Mouse (Mus musculus) olfactory bulb, adult 2 months (tissue): ENCODE measurements around the gene Shisa2. TPM values are rescaled to one million over a fixed set of nuclear protein-coding genes. Genes with fewer than 3 reads are reported as not detected.

Experiments
- H3K27ac ChIP-seq: fragments of 200-500 bp; 2 replicates; pipeline ENCODE4 v1.5.1; 2012; ENCODE audit warnings: low read depth, low read length; ENCODE audit not compliant: insufficient read depth
- H3K4me1 ChIP-seq: fragments of 200-500 bp; 2 replicates; pipeline ENCODE4 v1.6.1; 2012; ENCODE audit warnings: low read length; ENCODE audit not compliant: control insufficient read depth, insufficient read depth
- H3K4me3 ChIP-seq: fragments of 200-500 bp; 2 replicates; pipeline ENCODE4 v1.5.1; 2012; ENCODE audit warnings: mild to moderate bottlenecking, low read depth, low read length, moderate library complexity; ENCODE audit not compliant: insufficient read depth
- CTCF ChIP-seq: fragments of 200-500 bp; IDR thresholded peaks from 2 replicates; pipeline ENCODE4 v1.5.1; 2012; ENCODE audit warnings: low read depth, mild to moderate bottlenecking, low read length, moderate library complexity; ENCODE audit not compliant: insufficient read depth
- POLR2A ChIP-seq: fragments of 200-500 bp; IDR thresholded peaks from 2 replicates; pipeline ENCODE4 v1.6.1; 2012; ENCODE audit warnings: mild to moderate bottlenecking, low read depth, low read length, moderate library complexity; ENCODE audit not compliant: insufficient read depth
- WGBS: fragments of 180-500 bp; shearing (Covaris S2); methylation state at CpG from one replicate; pipeline ENCODE4 v1.1.7; 2018; 5-methylcytosine and 5-hydroxymethylcytosine counted together
- polyA plus RNA-seq: library from polyadenylated mRNA; stranded (reverse); fragments of >200 nt; gene quantifications from 2 replicates; pipeline ENCODE4 v1.2.4, GENCODE M21; 2012; ENCODE audit warnings: low replicate concordance; ENCODE audit not compliant: missing spikeins, insufficient read depth, insufficient read length

Shisa2 gene
- polyA plus RNA-seq, 1 experiment: not detected

DNA sequence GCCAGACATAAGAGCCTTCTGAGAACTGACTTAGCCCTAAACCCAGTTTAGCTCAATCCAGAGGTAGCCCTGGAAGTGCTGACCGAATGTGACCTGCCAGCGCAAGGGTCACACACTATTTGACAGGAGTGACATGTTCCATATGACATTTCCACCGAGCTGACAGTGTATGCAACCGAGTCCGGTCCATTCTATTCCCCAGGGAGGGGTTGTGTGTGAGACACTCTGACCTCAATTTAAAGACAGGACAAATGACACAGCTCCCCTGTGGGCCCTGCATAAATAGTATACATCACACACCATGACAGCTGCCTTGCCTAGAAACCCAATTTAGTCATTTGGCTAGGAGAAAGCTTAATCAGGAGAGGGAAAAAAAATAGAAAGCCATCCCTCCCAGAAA is 16.7 kb downstream of the Shisa2 start:
- 61% methylated on average over 5 of the region's 5 CpGs for WGBS
- Histone ChIP-seq H3K4me3 (no peak overlapping the region), H3K27ac (no peak overlapping the region), H3K4me1 (no peaks in the 10 kb centered on the region)
- TF ChIP-seq POLR2A (no peak), CTCF (no peak)

DNA sequence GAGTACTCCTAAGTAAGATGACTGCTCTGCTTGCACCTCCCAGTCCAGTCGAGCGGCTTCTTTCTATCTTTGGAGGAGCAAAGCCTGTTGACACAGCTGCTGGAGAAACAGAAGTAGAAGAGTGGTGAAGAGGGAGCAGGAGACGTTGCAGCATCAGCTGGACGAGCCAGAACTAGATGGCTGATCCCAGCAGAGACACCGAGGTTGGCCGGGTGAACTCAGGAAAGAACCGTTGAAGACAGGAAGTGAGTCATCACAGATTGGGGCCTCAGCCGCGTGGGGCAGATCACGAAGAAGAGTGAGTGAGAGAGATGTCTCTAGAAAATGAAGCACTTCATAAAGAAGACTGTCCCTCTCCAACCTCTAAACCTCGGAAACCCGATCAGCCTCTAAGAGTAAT is 18.5 kb downstream of the Shisa2 start:
- Histone ChIP-seq H3K27ac (no peak overlapping the region), H3K4me1 (no peaks in the 10 kb centered on the region), H3K4me3 (no peak overlapping the region)
- TF ChIP-seq POLR2A (no peak), CTCF (no peak)
- 84% methylated on average over 12 of the region's 12 CpGs for WGBS

DNA sequence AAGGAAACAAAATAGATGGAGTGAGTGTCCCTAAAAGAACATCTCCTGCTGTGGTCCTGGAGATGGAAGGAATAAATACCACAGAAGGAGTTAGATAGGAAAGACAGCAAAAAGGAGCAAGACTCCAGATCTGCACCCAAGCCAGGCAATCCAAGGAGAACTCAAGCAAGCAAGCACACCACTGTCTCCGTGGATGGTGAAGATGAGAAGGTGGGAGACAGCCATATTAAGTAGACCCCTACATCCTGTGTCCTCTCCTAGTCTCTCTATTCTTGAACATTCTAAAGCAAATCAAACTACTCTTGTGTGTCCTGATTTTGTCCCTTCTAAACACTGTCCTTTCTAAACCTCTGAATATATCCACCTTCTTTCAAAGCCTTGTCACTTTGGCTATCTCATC is 19.1 kb downstream of the Shisa2 start:
- no peak overlapping the region for H3K4me3 ChIP-seq
- no peak overlapping the region for H3K27ac ChIP-seq
- 94% methylated on average over 1 of the region's 1 CpGs for WGBS
- TF ChIP-seq POLR2A (no peak), CTCF (no peak)
- H3K4me1 ChIP-seq: no peaks in the 10 kb centered on the region

DNA sequence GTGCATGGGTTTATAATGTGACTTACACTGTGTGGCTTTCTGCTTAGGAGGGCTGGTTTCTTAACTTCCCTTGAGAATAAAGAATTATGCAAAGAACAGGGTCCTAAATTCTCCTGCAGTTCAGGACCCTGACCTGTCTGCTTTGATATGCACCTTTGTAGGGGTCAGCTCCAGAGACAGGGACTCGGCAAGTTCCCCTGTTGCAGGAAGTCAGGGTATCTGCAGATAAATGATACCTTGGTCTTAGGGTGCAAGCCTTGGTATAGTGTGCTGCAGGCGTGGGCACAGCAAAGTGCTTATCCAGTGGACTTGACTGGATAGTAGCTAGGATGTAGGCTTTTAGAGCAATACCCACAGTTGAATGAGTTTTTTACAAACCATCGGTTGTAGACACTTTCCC is 19.8 kb downstream of the Shisa2 start:
- no peak overlapping the region for H3K4me3 ChIP-seq
- no peaks in the 10 kb centered on the region for H3K4me1 ChIP-seq
- WGBS: 90% methylated on average over 3 of the region's 3 CpGs
- no peak overlapping the region for H3K27ac ChIP-seq
- TF ChIP-seq POLR2A (no peak), CTCF (no peak)

DNA sequence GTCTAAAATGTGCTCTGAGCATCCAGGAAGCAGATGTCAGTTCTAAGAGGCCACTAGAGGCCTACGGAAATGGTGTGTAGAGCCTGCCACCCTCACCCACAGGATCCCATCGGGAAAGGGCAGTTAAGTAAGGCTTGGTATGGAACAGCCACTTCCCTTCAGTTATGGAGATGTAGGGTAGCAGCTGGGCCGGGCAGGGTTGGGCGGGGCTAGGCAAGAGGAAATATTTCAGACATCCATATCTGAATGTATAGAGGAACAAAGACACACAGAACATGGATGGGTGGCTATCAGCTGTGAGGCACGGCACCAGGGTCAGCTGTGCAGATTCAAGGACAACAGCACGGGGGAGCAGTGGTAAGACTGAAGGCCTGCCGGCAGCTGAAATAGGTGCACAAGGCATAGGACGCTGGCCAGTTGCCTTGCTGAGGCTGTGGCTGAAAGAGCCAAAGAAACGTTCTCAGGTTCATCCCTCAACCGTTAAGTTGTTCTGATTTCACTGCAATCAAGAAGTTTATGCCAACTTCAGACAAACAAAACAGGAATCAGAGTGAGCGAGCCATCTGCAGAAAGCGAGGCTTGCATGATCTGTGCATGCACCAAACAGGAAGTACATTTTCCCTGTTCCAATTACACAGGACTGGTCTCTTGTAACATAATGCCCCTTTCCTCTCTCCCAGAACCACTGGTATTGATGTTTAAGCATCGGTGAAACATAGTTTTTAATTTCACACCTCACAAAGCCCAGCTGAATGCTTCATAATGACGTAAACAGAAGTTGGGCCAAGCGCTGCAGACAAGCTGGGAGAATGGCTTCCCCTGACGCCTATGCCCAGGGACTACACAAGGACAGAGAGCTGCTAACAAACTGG is 22.0 kb downstream of the Shisa2 start:
- no peak overlapping the region for H3K27ac ChIP-seq
- TF ChIP-seq CTCF: no peak
- no peak for TF ChIP-seq POLR2A
- WGBS: 73% methylated on average over 16 of the region's 16 CpGs

DNA sequence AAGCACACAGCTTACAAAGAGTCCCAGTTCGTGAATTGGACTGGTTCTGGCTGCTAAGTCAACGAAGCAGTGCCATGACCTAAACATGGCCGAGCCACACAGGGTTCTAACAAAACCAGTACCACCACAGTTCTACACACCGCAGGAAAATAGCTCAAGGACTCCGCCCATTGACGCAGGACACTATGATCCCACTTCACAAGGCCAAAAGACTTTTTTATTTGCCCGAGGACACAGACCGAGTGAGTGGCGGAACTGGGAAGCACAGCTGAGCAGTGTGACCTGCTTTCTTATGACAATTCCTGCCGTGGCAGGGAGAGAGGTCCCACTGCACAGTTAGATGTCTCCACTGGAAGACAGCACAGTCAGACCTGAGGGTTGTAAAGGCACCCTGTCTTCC is 23.5 kb downstream of the Shisa2 start:
- Histone ChIP-seq H3K27ac (no peak overlapping the region), H3K4me1 (no peaks in the 10 kb centered on the region), H3K4me3 (no peak overlapping the region)
- WGBS: 89% methylated on average over 10 of the region's 10 CpGs
- TF ChIP-seq POLR2A (no peak), CTCF (no peak)

More for the DNA sequence above, 22.0 kb downstream of the Shisa2 start:
- Histone ChIP-seq H3K4me1 (no peaks in the 10 kb centered on the region), H3K4me3 (no peak overlapping the region)

DNA sequence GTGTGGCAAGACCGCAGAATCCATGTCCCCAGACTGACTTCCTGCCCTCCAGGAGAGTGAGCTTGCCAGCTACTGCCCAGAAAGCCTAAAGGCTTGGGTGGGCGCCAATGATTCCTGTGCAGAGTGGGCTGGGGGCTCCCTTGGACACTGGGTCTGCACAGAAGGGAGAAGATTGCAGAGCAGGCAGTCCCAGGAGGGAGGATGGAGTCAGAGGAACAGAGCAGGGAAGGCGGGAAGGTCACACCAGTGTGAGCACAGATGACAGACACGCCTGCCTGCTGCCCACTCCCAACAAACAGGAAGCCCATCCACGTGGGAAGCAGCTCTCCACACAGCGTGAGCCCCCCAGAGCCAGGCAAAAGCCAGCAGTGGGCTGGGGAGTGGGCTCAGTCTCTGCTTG is 24.2 kb downstream of the Shisa2 start:
- TF ChIP-seq CTCF: no peak
- TF ChIP-seq POLR2A: no peak
- no peak overlapping the region for H3K4me3 ChIP-seq
- no peak overlapping the region for H3K27ac ChIP-seq
- H3K4me1 ChIP-seq: no peaks in the 10 kb centered on the region
- 65% methylated on average over 6 of the region's 6 CpGs for WGBS

DNA sequence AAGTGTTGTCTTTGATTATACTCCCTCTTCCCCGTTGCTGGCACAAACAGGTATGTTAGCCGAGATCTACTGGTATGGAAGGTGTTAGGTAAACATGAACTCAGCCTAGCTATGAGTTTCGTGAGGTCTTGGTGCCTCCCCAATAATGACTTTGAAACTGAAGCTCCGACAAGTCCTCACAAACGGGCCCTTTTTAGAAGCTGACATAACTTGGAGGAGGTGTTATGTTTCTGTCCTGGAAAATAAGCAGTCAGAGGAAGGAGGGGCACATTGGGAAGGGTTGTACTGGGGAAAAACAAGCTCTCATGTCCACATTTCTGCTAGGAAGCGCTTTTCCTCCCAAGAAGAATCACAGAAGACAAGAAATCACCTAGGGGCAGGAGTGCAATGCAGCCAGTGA is 31.5 kb downstream of the Shisa2 start:
- TF ChIP-seq POLR2A: no peak
- no peak for TF ChIP-seq CTCF
- no peaks in the 10 kb centered on the region for H3K4me1 ChIP-seq
- WGBS: 83% methylated on average over 6 of the region's 6 CpGs
- no peak overlapping the region for H3K27ac ChIP-seq
- no peak overlapping the region for H3K4me3 ChIP-seq

DNA sequence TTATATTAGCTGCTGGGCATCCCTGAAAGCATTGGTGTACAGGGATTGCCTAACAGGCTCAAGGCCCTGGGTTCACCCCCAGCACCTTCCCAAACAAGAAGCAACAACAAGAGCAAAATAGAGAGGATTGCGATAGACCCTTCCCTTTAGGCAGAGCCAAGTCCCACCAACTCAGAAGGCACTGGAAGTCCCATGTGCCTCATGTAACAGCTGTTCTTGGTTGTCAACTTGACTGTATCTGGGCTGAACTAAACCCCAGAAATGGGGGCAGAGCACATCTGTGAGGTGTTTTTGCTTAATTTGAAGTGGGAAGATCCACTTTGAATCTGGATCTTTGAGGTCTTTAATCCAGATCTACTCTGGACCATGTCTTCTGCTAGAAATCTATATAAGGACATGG is 32.0 kb downstream of the Shisa2 start:
- 100% methylated on average over 1 of the region's 1 CpGs for WGBS
- TF ChIP-seq CTCF (no peak), POLR2A (no peak)
- Histone ChIP-seq H3K4me1 (no peaks in the 10 kb centered on the region), H3K27ac (no peak overlapping the region), H3K4me3 (no peak overlapping the region)

DNA sequence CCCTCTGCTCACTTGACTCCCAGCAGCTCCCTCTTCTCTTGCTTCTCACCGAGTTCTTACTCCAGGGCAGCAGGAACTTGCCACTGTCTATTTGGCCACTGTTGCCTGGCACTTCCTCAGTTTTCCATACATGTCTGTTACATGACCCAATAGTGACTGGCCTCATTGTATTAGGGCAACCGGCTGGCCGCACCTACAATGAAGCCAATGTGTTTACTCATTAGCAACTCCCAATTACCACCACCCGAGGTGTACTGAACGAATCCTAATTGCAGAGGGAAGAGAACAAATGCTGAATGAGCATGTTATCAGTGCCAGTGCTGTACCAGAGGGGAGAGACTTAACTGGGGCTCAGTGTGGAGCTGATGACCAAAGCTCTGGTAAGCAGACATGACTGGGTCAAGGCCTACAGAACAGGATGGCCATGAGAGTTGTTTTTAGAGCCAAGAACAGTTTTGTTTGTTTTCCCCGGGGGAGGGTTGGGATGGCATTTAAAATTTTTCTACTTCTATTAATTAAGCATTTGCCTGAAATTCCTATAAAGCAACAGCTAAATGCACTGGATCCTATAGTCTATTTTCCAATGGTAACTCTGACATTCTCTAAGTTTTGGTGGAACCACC is 47.9 kb downstream of the Shisa2 start:
- Histone ChIP-seq H3K27ac (no peak overlapping the region), H3K4me1 (peaks cover 6% of the 10 kb centered on the region), H3K4me3 (no peak overlapping the region)
- WGBS: 48% methylated on average over 6 of the region's 6 CpGs
- no peak for TF ChIP-seq POLR2A
- TF ChIP-seq CTCF: no peak
